Mouse (Mus musculus) heart, postnatal 0 days (tissue): ENCODE measurements around the gene Capn1.

ENCODE experiments used
- CTCF ChIP-seq: IDR thresholded peaks from 2 replicates; pipeline ENCODE4 v1.5.1; 2016; ENCODE audit warnings: antibody characterized with exemption, control low read depth, low read depth
- EP300 ChIP-seq: IDR thresholded peaks from 2 replicates; pipeline ENCODE4 v1.6.1; 2016; ENCODE audit warnings: antibody characterized with exemption, low read depth

DNA sequence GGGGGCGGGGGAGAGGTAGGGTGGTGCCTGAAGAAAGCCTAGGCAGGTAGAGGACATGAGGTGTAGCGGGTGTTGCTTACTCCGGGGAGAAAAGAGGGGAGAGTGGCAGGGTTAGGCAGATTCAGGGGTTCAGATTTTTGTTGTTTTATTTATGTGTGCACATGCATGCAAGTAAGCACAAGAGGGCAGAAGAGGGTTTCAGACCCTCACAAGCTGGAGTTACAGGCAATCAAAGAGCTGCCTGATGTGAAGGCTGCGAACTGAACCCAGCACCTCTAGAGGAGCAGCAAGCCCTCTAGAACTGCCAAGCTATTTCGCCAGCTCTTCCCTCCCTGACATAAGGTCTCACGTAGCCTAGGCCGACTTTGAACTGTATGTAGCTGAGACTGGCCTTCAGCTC is 835 bp upstream of the Capn1 start:
- peak; percentile 7; the same call in 1 of the 2 replicates for TF ChIP-seq CTCF
- no peak for TF ChIP-seq EP300
